Mouse (Mus musculus) heart, postnatal 14 days (tissue): ENCODE measurements around the gene Olfr1239. TPM values are rescaled to one million over a fixed set of nuclear protein-coding genes. Genes with fewer than 3 reads are reported as not detected.

Experiments
- DNase-seq, 2 experiments: peaks; one replicate each; pipeline ENCODE4 v3.0.0; 2021 to 2022
- intact Hi-C: fragments of 180-260 bp; cut with DNase I; formaldehyde crosslinking; loops from one replicate; pipeline ENCODE4 v1.15.1; 2025
- long read RNA-seq, 2 experiments: library from polyadenylated mRNA; stranded (forward); transcript quantifications; one replicate each; pipeline ENCODE4 v2.0.0; 2021
- total RNA-seq, 2 experiments: library from RNA; stranded (reverse); gene quantifications; 2 replicates each; pipeline ENCODE4 v1.2.3; 2021

The Olfr1239 gene
- not detected for total RNA-seq
- long read RNA-seq, experiment 1, result 0 reads
- long read RNA-seq, experiment 2, result 0 reads

DNA sequence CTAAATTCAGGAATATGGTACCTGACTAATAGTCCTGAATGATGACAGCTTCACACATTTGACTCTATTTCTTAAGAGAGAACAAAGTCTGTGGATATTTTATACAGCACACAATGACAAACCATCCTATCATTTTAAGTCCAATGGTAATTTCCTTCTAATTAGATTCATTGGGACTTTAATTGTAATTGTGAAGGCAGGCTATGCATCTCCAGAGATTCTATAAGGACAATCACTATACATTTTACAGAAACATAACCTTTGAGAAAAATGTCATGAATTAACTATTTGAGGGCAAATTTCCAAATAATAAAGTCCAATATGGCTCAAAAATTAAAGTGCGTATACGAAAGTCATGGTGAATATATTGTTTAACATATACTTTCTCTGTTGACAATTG, at the start of gene Olfr1239:
Olfr1239 (minus strand) TSS at position 101 of the 400 bp plus-strand sequence.
- no peak for DNase-seq
- intact Hi-C loops, result no loop called here

DNA sequence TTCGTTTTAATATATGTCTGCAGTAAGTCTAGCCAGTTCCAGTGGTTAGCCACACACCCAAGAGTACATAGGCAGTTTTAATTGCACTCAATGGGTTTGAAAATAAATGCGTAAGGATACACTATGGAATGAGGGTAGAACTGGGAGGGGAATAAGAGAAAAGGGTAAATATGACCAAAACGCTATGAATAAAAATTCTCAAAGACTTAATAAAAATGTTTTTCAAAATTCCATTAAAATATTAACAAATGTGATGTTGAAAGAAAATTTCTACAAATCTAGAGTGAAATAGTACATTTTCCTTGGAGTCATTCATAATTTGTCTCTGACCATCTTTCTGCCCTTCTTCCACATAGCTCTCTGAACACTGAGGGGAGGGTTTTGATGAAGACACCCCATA, 22.7 kb upstream of the Olfr1239 start, which contains the start of gene Olfr1240:
Olfr1240 (minus strand) TSS at position 101 of the 400 bp plus-strand sequence.
- intact Hi-C loops, result no loop called here
- no peak for DNase-seq

DNA sequence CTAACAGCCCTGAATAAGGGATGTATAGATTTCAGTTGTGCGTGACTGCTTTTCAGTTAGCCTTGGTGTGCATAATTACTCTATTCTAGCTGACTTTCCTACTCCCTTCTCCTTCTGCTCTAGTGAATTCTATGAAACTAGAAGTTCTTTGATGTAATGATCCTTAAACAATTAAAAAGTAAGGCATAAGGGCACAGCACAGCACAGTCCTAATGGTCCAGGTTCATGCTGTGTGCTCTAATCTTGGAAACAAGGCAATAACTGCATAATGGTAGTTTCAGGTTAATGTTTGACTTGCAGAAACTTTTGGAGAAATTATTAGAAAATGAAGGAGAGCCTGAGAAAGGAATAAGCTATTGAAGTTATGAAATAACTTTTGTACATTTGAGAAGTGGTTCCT, 5.7 kb downstream of the Olfr1239 start:
- DNase-seq, result no peak
- intact Hi-C loops, result no loop called here

DNA sequence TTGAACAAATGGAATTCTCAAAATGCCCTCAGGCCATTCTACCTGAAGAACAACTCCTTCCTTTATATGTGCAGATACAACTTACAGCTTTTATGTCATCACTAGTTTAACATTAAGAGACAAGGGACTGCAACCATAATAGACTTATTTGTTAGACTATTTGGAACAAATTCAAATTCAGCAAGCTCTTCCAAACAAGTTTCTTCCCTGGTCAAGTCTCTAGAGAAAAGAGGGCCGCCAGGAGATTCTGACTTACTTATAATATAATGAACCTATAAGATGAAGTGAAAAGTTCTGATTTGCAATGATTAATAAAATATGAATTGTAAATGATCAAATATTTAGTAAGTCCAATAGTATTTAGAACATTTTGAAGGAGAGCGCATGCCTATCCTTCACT, 10.6 kb downstream of the Olfr1239 start, which contains the start of gene Olfr1238:
Olfr1238 (minus strand) TSS at position 101 of the 400 bp plus-strand sequence.
- intact Hi-C loops, result no loop called here
- DNase-seq, result no peak

DNA sequence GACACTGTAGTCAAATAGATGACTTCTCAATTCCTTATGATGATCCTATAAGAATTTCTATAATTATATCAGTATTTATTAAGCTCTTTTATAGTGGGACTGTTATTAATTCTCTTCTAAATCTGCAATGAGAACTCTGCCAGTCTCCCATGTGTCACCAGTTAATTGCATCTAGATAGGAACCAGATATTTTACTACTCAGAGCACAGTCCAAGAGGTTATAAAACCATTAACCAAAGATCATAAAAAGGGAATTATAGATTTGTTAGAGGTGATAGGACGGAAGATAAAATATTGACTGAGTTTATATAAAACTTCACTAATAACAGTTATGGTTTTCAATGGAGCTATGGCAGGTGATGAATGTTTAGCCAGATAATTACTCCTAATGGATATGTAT, 19.3 kb downstream of the Olfr1239 start:
- no peak for DNase-seq
- intact Hi-C loops, result no loop called here

Other genes with a start within 250 kb of the Olfr1239 start
- not detected for gene Olfr1225, start 245.7 kb downstream of the Olfr1239 start, total RNA-seq
- not detected for gene Olfr1226, start 220.4 kb downstream of the Olfr1239 start, total RNA-seq
- not detected for gene Olfr1228, start 166.3 kb downstream of the Olfr1239 start, total RNA-seq
- gene Olfr1229, start 132.4 kb downstream of the Olfr1239 start, total RNA-seq, result not detected
- gene Olfr1230, start 123.1 kb downstream of the Olfr1239 start, total RNA-seq, result not detected
- not detected for gene Olfr1231, start 113.3 kb downstream of the Olfr1239 start, total RNA-seq
- gene Olfr1232, start 90.7 kb downstream of the Olfr1239 start, total RNA-seq, result not detected
- gene Olfr1233, start 78.0 kb downstream of the Olfr1239 start, total RNA-seq, result not detected
- not detected for gene Olfr1234, start 55.5 kb downstream of the Olfr1239 start, total RNA-seq
- not detected for gene Olfr1238, start 10.7 kb downstream of the Olfr1239 start, total RNA-seq
- gene Olfr1240, start 22.6 kb upstream of the Olfr1239 start, total RNA-seq, result not detected
- not detected for gene Olfr1241, start 66.7 kb upstream of the Olfr1239 start, total RNA-seq
- not detected for gene Olfr1242, start 77.9 kb upstream of the Olfr1239 start, total RNA-seq
- gene Olfr1243, start 111.1 kb upstream of the Olfr1239 start, total RNA-seq, result not detected
- gene Olfr1245, start 158.0 kb upstream of the Olfr1239 start, total RNA-seq, result not detected
- not detected for gene Olfr1246, start 172.8 kb upstream of the Olfr1239 start, total RNA-seq
- gene Olfr1247, start 193.7 kb upstream of the Olfr1239 start, total RNA-seq, result not detected
- not detected for gene Olfr1248, start 197.8 kb upstream of the Olfr1239 start, total RNA-seq
- not detected for gene Olfr1249, start 214.6 kb upstream of the Olfr1239 start, total RNA-seq
- not detected for gene Olfr1250, start 241.1 kb upstream of the Olfr1239 start, total RNA-seq